Mouse (Mus musculus) gastrocnemius, adult 2 months (tissue): ENCODE results near the gene Fscb. TPM values are rescaled to one million over a fixed set of nuclear protein-coding genes. Genes with fewer than 3 reads are reported as not detected.

Experiments used
- DNase-seq: peaks from one replicate; pipeline ENCODE4 v3.0.0; 2022
- H3K27ac ChIP-seq: fragments of 200-600 bp; 2 replicates; pipeline ENCODE4 v1.8.1; 2022; ENCODE audit warnings: mild to moderate bottlenecking
- H3K4me3 ChIP-seq: fragments of 200-600 bp; 2 replicates; pipeline ENCODE4 v1.8.1; 2022; ENCODE audit warnings: mild to moderate bottlenecking, moderate library complexity
- CTCF ChIP-seq: fragments of 200-600 bp; IDR thresholded peaks from 2 replicates; pipeline ENCODE4 v1.8.1; 2022; ENCODE audit warnings: antibody characterized with exemption, mild to moderate bottlenecking, moderate library complexity
- intact Hi-C: fragments of 180-260 bp; cut with DNase I; formaldehyde crosslinking; loops from one replicate; pipeline ENCODE4 v1.15.1; 2025
- long read RNA-seq, 2 experiments: library from polyadenylated mRNA; stranded (forward); transcript quantifications; one replicate each; pipeline ENCODE4 v2.0.0; 2021
- total RNA-seq, 2 experiments: library from RNA; stranded (reverse); gene quantifications; 2 replicates each; pipeline ENCODE4 v1.2.3; 2021

The Fscb gene
- not detected for total RNA-seq
- long read RNA-seq, experiment 1: 0 reads
- long read RNA-seq, experiment 2: 0 reads

- intact Hi-C loops: no loop called here
- no peak for TF ChIP-seq CTCF
- Histone ChIP-seq H3K4me3 (no peak within 1 kb of the TSS), H3K27ac (no peak within 1 kb of the TSS)
- no peak for DNase-seq
These were observed at the start of gene Fscb for GRCm38 (mm10) chr12:64474590-64474989. Gene Fscb (minus strand): TSS chr12:64474690.

GRCm38 (mm10) chr12:64516775-64517174 is 42.3 kb upstream of the Fscb start:
- no peak for TF ChIP-seq CTCF
- intact Hi-C loops: no loop called here
- no peak for DNase-seq
- H3K27ac ChIP-seq: no peak overlapping the region
- H3K4me3 ChIP-seq: no peak overlapping the region

- intact Hi-C loops: no loop called here
- no peak overlapping the region for H3K4me3 ChIP-seq
- TF ChIP-seq CTCF: no peak
- H3K27ac ChIP-seq: no peak overlapping the region
- DNase-seq: no peak
These were observed 38.9 kb upstream of the Fscb start for GRCm38 (mm10) chr12:64513439-64513838.

- no peak for DNase-seq
- no peak overlapping the region for H3K4me3 ChIP-seq
- no peak for TF ChIP-seq CTCF
- intact Hi-C loops: no loop called here
- H3K27ac ChIP-seq: no peak overlapping the region
These were observed 23.2 kb upstream of the Fscb start for GRCm38 (mm10) chr12:64497706-64498105.

GRCm38 (mm10) chr12:64473615-64474014 is 875 bp downstream of the Fscb start:
- Histone ChIP-seq H3K4me3 (no peak overlapping the region), H3K27ac (no peak overlapping the region)
- TF ChIP-seq CTCF: no peak
- DNase-seq: no peak
- intact Hi-C loops: no loop called here

GRCm38 (mm10) chr12:64473136-64473535 is 1.4 kb downstream of the Fscb start:
- H3K4me3 ChIP-seq: no peak overlapping the region
- TF ChIP-seq CTCF: no peak
- intact Hi-C loops: no loop called here
- DNase-seq: no peak
- H3K27ac ChIP-seq: no peak overlapping the region

- intact Hi-C loops: no loop called here
- TF ChIP-seq CTCF: no peak
- no peak for DNase-seq
- Histone ChIP-seq H3K27ac (no peak overlapping the region), H3K4me3 (no peak overlapping the region)
These were observed 19.3 kb downstream of the Fscb start for GRCm38 (mm10) chr12:64455228-64455627.

GRCm38 (mm10) chr12:64449911-64450310 is 24.6 kb downstream of the Fscb start:
- Histone ChIP-seq H3K27ac (no peak overlapping the region), H3K4me3 (no peak overlapping the region)
- no peak for TF ChIP-seq CTCF
- intact Hi-C loops: no loop called here
- no peak for DNase-seq

- no peak for TF ChIP-seq CTCF
- H3K4me3 ChIP-seq: no peak overlapping the region
- H3K27ac ChIP-seq: no peak overlapping the region
- intact Hi-C loops: no loop called here
- no peak for DNase-seq
These were observed 37.8 kb downstream of the Fscb start for GRCm38 (mm10) chr12:64436675-64437074.
